Mouse (Mus musculus) liver, embryonic 11.5 days (tissue): ENCODE measurements at regions not wholly inside any gene's neighbourhood (a gene's known extent, or its start where the extent isn't known, plus 50 kb on each side); places are given as distances from the start of the nearest gene placed in this dataset.

Experiments used
- ATAC-seq: fragments of 200-750 bp; cut with Nextera tagmentation; replicated peaks from 2 replicates; pipeline ENCODE4 v1.8.0; 2017; ENCODE audit warnings: moderate number of reproducible peaks, mild to moderate bottlenecking, moderate TSS enrichment, moderate library complexity; ENCODE audit not compliant: low FRiP score
- DNase-seq: peaks from one replicate; pipeline ENCODE4 v3.0.0-alpha.2; 2017; ENCODE audit warnings: low spot score
- H3K27ac ChIP-seq: fragments of 300-500 bp; sonication (generic); 2 replicates; pipeline ENCODE4 v1.5.1; 2014; ENCODE audit warnings: mild to moderate bottlenecking, low read depth, low read length, control low read depth
- H3K27me3 ChIP-seq: fragments of 300-500 bp; sonication (generic); replicated peaks from 2 replicates; pipeline ENCODE4 v1.6.1; 2014; ENCODE audit warnings: low read length, mixed read lengths; ENCODE audit not compliant: control insufficient read depth, insufficient read depth
- H3K36me3 ChIP-seq: fragments of 300-500 bp; sonication (generic); 2 replicates; pipeline ENCODE4 v1.6.1; 2014; ENCODE audit warnings: mild to moderate bottlenecking, low read length, moderate library complexity, mixed read lengths; ENCODE audit not compliant: control insufficient read depth, insufficient read depth
- H3K4me1 ChIP-seq: fragments of 300-500 bp; sonication (generic); replicated peaks from 2 replicates; pipeline ENCODE4 v1.6.1; 2014; ENCODE audit warnings: low read length, mixed read lengths; ENCODE audit not compliant: control insufficient read depth, insufficient read depth
- H3K4me2 ChIP-seq: fragments of 300-500 bp; sonication (generic); 2 replicates; pipeline ENCODE4 v1.6.1; 2014; ENCODE audit warnings: mild to moderate bottlenecking, control low read depth, moderate library complexity
- H3K4me3 ChIP-seq: fragments of 300-500 bp; sonication (generic); 2 replicates; pipeline ENCODE4 v1.5.1; 2014; ENCODE audit warnings: low read depth, low read length, control low read depth
- H3K9ac ChIP-seq: fragments of 300-500 bp; sonication (generic); 2 replicates; pipeline ENCODE4 v1.6.1; 2014; ENCODE audit warnings: low read depth, low read length, control low read depth
- H3K9me3 ChIP-seq: fragments of 300-500 bp; sonication (generic); 2 replicates; pipeline ENCODE4 v1.6.1; 2016; ENCODE audit warnings: low read length, inconsistent platforms, mixed read lengths; ENCODE audit not compliant: control insufficient read depth
- WGBS: fragments of 180-500 bp; shearing (Covaris S2); extraction: QIAGEN DNeasy Blood & Tissue Kit; methylation state at CpG from one replicate; pipeline ENCODE4 v1.1.7; 2014; 5-methylcytosine and 5-hydroxymethylcytosine counted together

- Histone ChIP-seq H3K36me3 (no peaks in the 10 kb centered on the region), H3K27ac (no peak overlapping the region), H3K4me2 (no peak overlapping the region), H3K9ac (no peak overlapping the region), H3K9me3 (no peaks in the 10 kb centered on the region), H3K4me1 (no peaks in the 10 kb centered on the region), H3K27me3 (no peaks in the 10 kb centered on the region), H3K4me3 (no peak overlapping the region)
- no peak for DNase-seq
- WGBS, result 78% methylated on average over 2 of the region's 2 CpGs
- ATAC-seq, result no peak
These were observed 342.1 kb downstream of the Ndufa4 start for GRCm38 (mm10) chr6:11565246-11565645.

GRCm38 (mm10) chr6:11550473-11550872 is 356.8 kb downstream of the Ndufa4 start:
- H3K4me3 ChIP-seq, result no peak overlapping the region
- no peaks in the 10 kb centered on the region for H3K4me1 ChIP-seq
- H3K9me3 ChIP-seq, result no peaks in the 10 kb centered on the region
- no peak overlapping the region for H3K27ac ChIP-seq
- DNase-seq, result no peak
- no peak for ATAC-seq
- no peak overlapping the region for H3K9ac ChIP-seq
- H3K27me3 ChIP-seq, result no peaks in the 10 kb centered on the region
- H3K36me3 ChIP-seq, result no peaks in the 10 kb centered on the region
- no peak overlapping the region for H3K4me2 ChIP-seq

- H3K4me2 ChIP-seq, result no peak overlapping the region
- no peak for DNase-seq
- no peaks in the 10 kb centered on the region for H3K27me3 ChIP-seq
- no peak overlapping the region for H3K4me3 ChIP-seq
- H3K27ac ChIP-seq, result no peak overlapping the region
- no peaks in the 10 kb centered on the region for H3K4me1 ChIP-seq
- no peak for ATAC-seq
- no peaks in the 10 kb centered on the region for H3K9me3 ChIP-seq
- H3K9ac ChIP-seq, result no peak overlapping the region
- no peaks in the 10 kb centered on the region for H3K36me3 ChIP-seq
These were observed 360.0 kb downstream of the Ndufa4 start for GRCm38 (mm10) chr6:11547318-11547717.

- no peak for DNase-seq
- no peak overlapping the region for H3K27ac ChIP-seq
- no peaks in the 10 kb centered on the region for H3K9me3 ChIP-seq
- H3K4me3 ChIP-seq, result no peak overlapping the region
- no peak for ATAC-seq
- 78% methylated on average over 8 of the region's 8 CpGs for WGBS
- no peaks in the 10 kb centered on the region for H3K36me3 ChIP-seq
- no peaks in the 10 kb centered on the region for H3K4me1 ChIP-seq
- H3K9ac ChIP-seq, result no peak overlapping the region
- H3K4me2 ChIP-seq, result no peak overlapping the region
- H3K27me3 ChIP-seq, result no peaks in the 10 kb centered on the region
These were observed 372.1 kb downstream of the Ndufa4 start for GRCm38 (mm10) chr6:11534930-11535880.

- 79% methylated on average over 2 of the region's 2 CpGs for WGBS
- H3K4me1 ChIP-seq, result no peaks in the 10 kb centered on the region
- no peak overlapping the region for H3K27ac ChIP-seq
- H3K27me3 ChIP-seq, result no peaks in the 10 kb centered on the region
- no peak overlapping the region for H3K4me2 ChIP-seq
- H3K36me3 ChIP-seq, result no peaks in the 10 kb centered on the region
- no peak overlapping the region for H3K4me3 ChIP-seq
- no peak for DNase-seq
- no peak for ATAC-seq
- H3K9ac ChIP-seq, result no peak overlapping the region
- no peaks in the 10 kb centered on the region for H3K9me3 ChIP-seq
These were observed 404.2 kb downstream of the Ndufa4 start for GRCm38 (mm10) chr6:11503136-11503535.

- Histone ChIP-seq H3K27ac (no peak overlapping the region), H3K9ac (no peak overlapping the region), H3K4me3 (no peak overlapping the region), H3K36me3 (no peaks in the 10 kb centered on the region), H3K9me3 (no peaks in the 10 kb centered on the region), H3K27me3 (no peaks in the 10 kb centered on the region), H3K4me2 (no peak overlapping the region), H3K4me1 (no peaks in the 10 kb centered on the region)
- ATAC-seq (no peak), DNase-seq (no peak)
- WGBS, result 85% methylated on average over 2 of the region's 2 CpGs
These were observed 412.9 kb downstream of the Ndufa4 start for GRCm38 (mm10) chr6:11494427-11494826.

- Histone ChIP-seq H3K9me3 (no peaks in the 10 kb centered on the region), H3K4me1 (no peaks in the 10 kb centered on the region), H3K27me3 (no peaks in the 10 kb centered on the region), H3K4me3 (no peak overlapping the region), H3K4me2 (no peak overlapping the region), H3K36me3 (no peaks in the 10 kb centered on the region), H3K9ac (no peak overlapping the region), H3K27ac (no peak overlapping the region)
- 65% methylated on average over 2 of the region's 2 CpGs for WGBS
- ATAC-seq (no peak), DNase-seq (no peak)
These were observed 430.3 kb downstream of the Ndufa4 start for GRCm38 (mm10) chr6:11476950-11477349.
